Mouse (Mus musculus) spleen, postnatal 14 days (tissue): ENCODE results near the gene Samt3.

Experiments
- DNase-seq, 2 experiments: peaks; one replicate each; pipeline ENCODE4 v3.0.0; 2021 to 2022; ENCODE audit warnings: low spot score in 2 of 2

Gene Samt3

GRCm38 (mm10) chrX:86043899-86044298 is at the start of gene Samt3:
TSS of gene Samt3 (plus strand) at chrX:86044199.
- no peak for DNase-seq

GRCm38 (mm10) chrX:86016591-86016990 is 27.4 kb upstream of the Samt3 start:
- no peak for DNase-seq

GRCm38 (mm10) chrX:86088672-86089071 is 44.7 kb downstream of the Samt3 start:
- DNase-seq = no peak
